Comparison of ENCODE assay signal across 8 mouse cellular contexts in genomic region chr6:54039357-54039804, GRCm38 (mm10). TPM values are rescaled to one million over a fixed set of nuclear protein-coding genes. Genes with fewer than 3 reads are reported as not detected.
DNase-seq lines count a peak whose midpoint lies in the region; ATAC-seq and TF ChIP-seq lines count a peak whose summit lies in the region.

TSS of gene Chn2 (plus strand) at chr6:54039554.

- under 1% methylated on average over 39 of the region's 43 CpGs for WGBS in hindbrain, embryonic 10.5 days
- under 1% methylated on average over 28 of the region's 43 CpGs for WGBS in lung, embryonic 16.5 days

- ATAC-seq in frontal cortex, adult (ENCODE audit: low TSS enrichment): peak; percentile 47
- ATAC-seq in lung, embryonic 16.5 days (ENCODE audit: low read depth): peak; percentile 82

- H3K4me1 ChIP-seq in ES-E14 (ENCODE audit: control insufficient read depth in 2 of 2, insufficient read depth in 2 of 2, low read length in 2 of 2, poor library complexity in 1 of 2): peaks cover 0 to 2% of the 10 kb centered on the region in 2 experiments; a peak in 1 of 4 replicates
- H3K4me1 ChIP-seq in hindbrain, embryonic 10.5 days (replicated peaks): peaks cover 34% of the 10 kb centered on the region
- peaks cover 17% of the 10 kb centered on the region for H3K4me1 ChIP-seq in lung, embryonic 16.5 days (replicated peaks; ENCODE audit: control insufficient read depth, insufficient read depth, low read length)

- H3K9ac ChIP-seq in ES-E14 (ENCODE audit: insufficient read depth, low read depth, low read length, poor library complexity, severe bottlenecking): peak within 1 kb of the TSS; percentile 78
- H3K9ac ChIP-seq in lung, embryonic 16.5 days (ENCODE audit: low read length): peak within 1 kb of the TSS; percentile 64

- in situ Hi-C loops in ES-E14 (cut with MboI; ENCODE audit: low sequenced_read_pairs in 2 of 2, unreplicated experiment in 2 of 2): loop anchor here in 1 of 2 experiments (25.0 kb wide), 1 partner anchor 173 kb away; no protein-coding TSS in a partner anchor

- peak; percentile 59 for DNase-seq in ES-E14 (ENCODE audit: low read depth, low spot score)
- peak; percentile 89 for DNase-seq in cerebellum, adult 11-12 months
- peak; percentile 87 for DNase-seq in hindbrain, embryonic 10.5 days (ENCODE audit: low spot score)
- DNase-seq in layer of hippocampus, adult 8-10 months (ENCODE audit: low spot score in 2 of 2): no peak
- DNase-seq in ovary, postnatal 10 days (ENCODE audit: low spot score): peak; percentile 21
- peak; percentile 66 for DNase-seq in urinary bladder, adult 2 months (ENCODE audit: low spot score)

- H3K27ac ChIP-seq in ES-E14 (ENCODE audit: insufficient read depth, low read depth, low read length, poor library complexity, severe bottlenecking): no peak within 1 kb of the TSS
- H3K27ac ChIP-seq in hindbrain, embryonic 10.5 days: peak within 1 kb of the TSS; percentile 93
- H3K27ac ChIP-seq in lung, embryonic 16.5 days (ENCODE audit: low read length): 0 out of 2 replicates have a peak within 1 kb of the TSS, but pooled peaks have one; percentile 21

- H3K36me3 ChIP-seq in ES-E14 (ENCODE audit: control insufficient read depth, insufficient read depth, low read length, poor library complexity, severe bottlenecking): no peaks in the 10 kb centered on the region
- no peaks in the 10 kb centered on the region for H3K36me3 ChIP-seq in hindbrain, embryonic 10.5 days
- no peaks in the 10 kb centered on the region for H3K36me3 ChIP-seq in lung, embryonic 16.5 days (ENCODE audit: control insufficient read depth, insufficient read depth, low read length)

- H3K4me3 ChIP-seq in ES-E14 (ENCODE audit: insufficient read depth in 1 of 2, low read depth in 1 of 2, low read length in 2 of 2, poor library complexity in 1 of 2, severe bottlenecking in 1 of 2): peak within 1 kb of the TSS; percentile 93
- H3K4me3 ChIP-seq in hindbrain, embryonic 10.5 days: peak within 1 kb of the TSS; percentile 69
- peak within 1 kb of the TSS; percentile 61 for H3K4me3 ChIP-seq in lung, embryonic 16.5 days (ENCODE audit: low read length)

- H3K9me3 ChIP-seq in ES-E14 (ENCODE audit: control insufficient read depth, insufficient read depth, low read depth, low read length): no peaks in the 10 kb centered on the region
- H3K9me3 ChIP-seq in hindbrain, embryonic 10.5 days: no peaks in the 10 kb centered on the region
- H3K9me3 ChIP-seq in lung, embryonic 16.5 days (ENCODE audit: control insufficient read depth, low read length): no peaks in the 10 kb centered on the region

- peaks cover 65% of the 10 kb centered on the region for H3K27me3 ChIP-seq in hindbrain, embryonic 10.5 days (ENCODE audit: insufficient read depth, poor library complexity, severe bottlenecking)
- peaks cover 24% of the 10 kb centered on the region for H3K27me3 ChIP-seq in lung, embryonic 16.5 days (ENCODE audit: control insufficient read depth, insufficient read depth, low read depth, low read length)

- peak within 1 kb of the TSS; percentile 90 for H3K4me2 ChIP-seq in lung, embryonic 16.5 days (ENCODE audit: low read depth, low read length)

TF ChIP-seq in ES-E14, 5 proteins besides CTCF, POLR2A, EP300 and RAD21:
- TF ChIP-seq ZNF384 (IDR thresholded peaks at IDR 0.05; ENCODE audit: low read depth, low read length): no peak
- TF ChIP-seq CHD2 (IDR thresholded peaks at IDR 0.05; ENCODE audit: low read depth, low read length): no peak
- TF ChIP-seq MAFK (IDR thresholded peaks at IDR 0.05; ENCODE audit: insufficient read depth, low read depth, low read length): no peak
- TF ChIP-seq ZC3H11A (IDR thresholded peaks at IDR 0.05; ENCODE audit: borderline replicate concordance, low read depth, low read length): no peak
- no peak for TF ChIP-seq HCFC1 (IDR thresholded peaks at IDR 0.05; ENCODE audit: borderline replicate concordance, insufficient read depth, low read length)

RNA-seq across cellular contexts. Expression of gene Chn2, which starts in this region (rescaled TPM):
- 5.8 and 7.1 TPM in 2 replicates for total RNA-seq in ES-E14 (2012; rRNA removed)
- polyA plus RNA-seq in hindbrain, embryonic 10.5 days (2016; fragmentation: Nextera tagmentation; extraction: Ambion mirVana): 13.4 and 13.5 TPM in 2 replicates
- total RNA-seq in layer of hippocampus, adult 8-10 months (2022): 10 to 100 TPM; 22.1 to 26.4 (median 24.1) TPM
- polyA plus RNA-seq in lung, embryonic 16.5 days (2015; fragmentation: Nextera tagmentation; extraction: Ambion mirVana): 9.4 and 11.1 TPM in 2 replicates
- 17.2 and 22.0 TPM in 2 replicates for polyA plus RNA-seq in urinary bladder, adult 2 months (2012; rRNA removed)

Comparison
In these comparisons a context has a peak if more than half of its experiments do, and no peak if none do; other contexts are left out.
1. DNase-seq: peak in ES-E14 (single experiment), cerebellum, adult 11-12 months (single experiment), hindbrain, embryonic 10.5 days (single experiment), ovary, postnatal 10 days (single experiment) and urinary bladder, adult 2 months (single experiment); none in layer of hippocampus, adult 8-10 months (0 of 2).
2. Peak in every context shown above with its lines, with median percentiles within 50 percentile points of each other: H3K4me3 ChIP-seq.